Mouse (Mus musculus): ENCODE measurements at regions not wholly inside any gene's neighbourhood (a gene's known extent, or its start where the extent isn't known, plus 50 kb on each side); places are given as distances from the start of the nearest gene placed in this dataset.
A peak's percentile ranks its signal among the peaks of the same experiment; 100 is the strongest.

- DNase-seq, result no peak
Measured at GRCm38 (mm10) chr1:145620561-145620960, 845.3 kb upstream of the Rgs18 start.

DNA sequence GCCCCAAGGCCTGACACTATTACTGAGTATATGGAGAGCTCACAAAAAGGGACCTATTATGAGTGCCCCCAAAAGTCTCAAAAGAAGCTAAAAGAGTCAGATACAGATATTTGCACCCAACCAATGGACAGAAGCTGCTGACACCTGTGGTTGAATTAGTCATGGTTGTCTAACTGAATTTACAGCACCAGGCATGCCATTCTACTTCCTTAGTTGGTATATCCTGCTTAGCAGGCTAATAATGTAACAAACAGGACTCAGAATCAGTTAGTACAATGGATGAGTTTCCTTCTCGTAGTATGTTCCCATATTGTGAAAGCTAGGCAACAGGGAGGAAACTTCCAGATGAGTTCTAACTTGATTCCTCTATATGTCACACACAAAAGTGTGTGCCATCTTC lies 839.1 kb upstream of the Rgs18 start:
- DNase-seq, result no peak

- DNase-seq, result no peak
Measured at GRCm38 (mm10) chr1:145596983-145597382, 821.7 kb upstream of the Rgs18 start.

- DNase-seq, result no peak
Measured at GRCm38 (mm10) chr1:145579460-145579859, 804.2 kb upstream of the Rgs18 start.

DNA sequence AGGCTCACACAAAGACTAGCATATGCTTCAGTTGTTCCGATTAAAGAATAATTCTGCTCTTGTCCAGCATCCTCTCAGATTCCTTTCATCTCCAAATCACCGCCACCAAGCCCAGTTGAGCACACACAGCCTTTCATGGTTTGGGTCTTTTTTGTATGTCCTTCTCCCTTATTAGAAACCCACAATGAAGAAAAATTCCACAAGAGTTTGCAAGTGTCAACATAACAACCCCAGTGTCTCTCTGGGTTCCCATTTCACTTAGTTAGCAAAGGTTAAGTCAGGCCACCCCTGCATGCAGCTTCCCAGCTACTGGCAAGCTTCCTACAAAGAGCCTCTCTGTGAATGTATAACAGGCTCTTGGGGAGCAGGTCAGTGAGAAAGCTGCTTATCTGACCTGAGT lies 794.8 kb upstream of the Rgs18 start:
- peak; percentile 53 to 60 for DNase-seq

DNA sequence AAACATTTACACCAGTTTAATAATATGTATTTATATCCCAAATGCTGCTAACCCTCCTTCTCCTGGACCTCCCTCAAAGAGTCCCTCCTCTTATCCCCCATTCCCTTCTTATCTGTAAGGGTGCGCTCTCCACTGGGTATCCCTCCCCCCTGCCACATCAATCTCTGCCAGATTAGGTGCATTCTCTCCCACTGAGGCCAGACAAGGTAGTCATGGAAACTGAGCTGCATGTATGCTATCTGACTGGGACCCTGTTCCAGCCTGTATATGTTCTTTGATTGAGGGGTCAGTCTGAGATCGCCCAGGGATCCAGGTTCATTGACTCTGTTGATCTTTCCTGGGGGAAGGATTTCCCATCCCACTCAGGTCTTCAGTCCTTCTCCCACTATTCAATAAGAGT lies 786.1 kb upstream of the Rgs18 start:
- DNase-seq, result no peak

Data from kidney, adult 8-10 months (tissue).